Mouse (Mus musculus) granulocyte monocyte progenitor cell, adult 5-6 weeks (primary cell): ENCODE results near the gene Cacnb3. TPM values are rescaled to one million over a fixed set of nuclear protein-coding genes. Genes with fewer than 3 reads are reported as not detected.
A peak's percentile ranks its signal among the peaks of the same experiment; 100 is the strongest.

ENCODE experiments used
- ATAC-seq: replicated peaks from 2 replicates; pipeline ENCODE4 v1.8.0; 2016; ENCODE audit warnings: mild to moderate bottlenecking, moderate TSS enrichment, inconsistent platforms; ENCODE audit not compliant: poor library complexity, severe bottlenecking
- total RNA-seq, 2 experiments: library from RNA; stranded (forward) in 1 of 2; stranded (reverse) in 1 of 2; fragments of 200-712, 200-1000 nt in 1 of 2; fragments of >200 nt in 1 of 2; fragmentation: Nextera tagmentation in 1 of 2; gene quantifications; 2 replicates each; pipeline ENCODE4 v1.2.3; 2014 to 2017

The Cacnb3 gene
- total RNA-seq, 2 experiments from 2014 or later, result not detected

- no peak for ATAC-seq
These were observed 3.3 kb downstream of the Cacnb3 start for GRCm38 (mm10) chr15:98633822-98634470.

GRCm38 (mm10) chr15:98634541-98635081 lies 4.0 kb downstream of the Cacnb3 start:
- ATAC-seq, result peak; percentile 42

DNA sequence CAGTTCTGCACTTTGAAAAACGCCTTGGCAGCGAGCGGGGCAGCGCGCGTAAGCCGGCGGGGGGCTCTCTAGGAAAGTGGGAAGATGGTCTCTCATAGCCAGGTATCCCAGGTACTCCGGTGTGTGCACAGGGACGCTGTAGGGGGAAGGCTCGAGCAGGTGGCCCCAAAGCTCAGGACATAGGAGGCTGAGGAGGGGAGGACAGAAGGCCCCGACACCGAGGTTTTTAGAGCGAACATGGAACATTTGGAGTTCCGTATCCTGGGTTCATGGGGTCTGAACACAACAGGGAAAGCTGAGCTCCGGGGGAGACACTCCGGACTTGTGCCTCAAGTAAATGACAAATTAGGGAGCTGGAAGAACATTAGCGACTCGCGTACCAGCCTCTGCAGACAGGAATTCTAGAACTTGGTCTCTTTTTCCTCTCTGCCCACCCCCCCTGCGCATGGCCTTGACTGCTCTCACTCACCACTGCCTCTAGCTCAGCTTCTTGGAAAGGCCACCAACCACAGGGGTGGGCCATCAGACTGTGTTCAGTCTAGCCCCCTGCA lies 4.7 kb downstream of the Cacnb3 start:
- ATAC-seq, result no peak

GRCm38 (mm10) chr15:98636517-98636916 lies 5.9 kb downstream of the Cacnb3 start:
- ATAC-seq, result no peak

GRCm38 (mm10) chr15:98637155-98637554 lies 6.5 kb downstream of the Cacnb3 start:
- no peak for ATAC-seq

GRCm38 (mm10) chr15:98640157-98640556 lies 9.5 kb downstream of the Cacnb3 start:
- no peak for ATAC-seq

- ATAC-seq, result no peak
These were observed 13.8 kb downstream of the Cacnb3 start for GRCm38 (mm10) chr15:98644406-98644805.

- ATAC-seq, result no peak
These were observed 14.7 kb downstream of the Cacnb3 start for GRCm38 (mm10) chr15:98645057-98646026.

DNA sequence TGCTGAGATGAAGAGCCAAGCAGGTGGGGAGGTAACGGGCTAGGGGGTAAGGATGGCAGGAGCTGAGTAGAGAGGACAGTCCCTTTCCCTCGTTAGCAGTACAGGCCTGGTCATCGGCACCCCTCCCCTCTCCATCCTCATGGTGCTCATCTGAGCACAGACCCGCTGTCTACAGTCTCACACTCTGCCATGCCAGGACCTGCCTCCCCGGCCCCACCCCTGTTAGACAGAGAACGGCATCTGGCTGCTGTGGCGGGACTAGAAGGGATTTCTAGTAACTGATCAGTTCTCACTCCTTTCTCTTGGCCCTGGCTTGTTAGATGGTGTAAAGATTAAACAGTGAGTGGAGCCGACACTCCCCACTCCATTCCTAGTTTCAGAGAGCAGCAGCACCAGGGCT lies 16.1 kb downstream of the Cacnb3 start:
- no peak for ATAC-seq

DNA sequence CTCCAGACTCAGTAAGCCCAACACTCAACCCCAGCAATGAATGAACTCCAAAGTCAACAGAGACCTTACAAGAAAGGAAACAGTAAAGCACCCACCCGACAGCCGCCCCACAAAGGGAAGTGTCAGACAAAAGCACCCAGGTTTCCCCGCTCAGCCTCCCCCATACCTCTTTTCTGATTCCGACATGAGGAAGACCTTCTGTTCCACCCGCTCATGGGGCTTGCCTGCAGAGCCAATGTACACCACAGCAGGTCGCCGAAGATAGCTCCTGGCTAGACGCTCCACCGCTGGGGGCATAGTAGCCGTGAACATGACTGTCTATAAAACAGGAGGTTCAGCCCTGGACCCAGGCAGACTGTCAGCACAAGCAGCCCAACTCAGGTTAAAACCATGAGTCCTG lies 16.7 kb downstream of the Cacnb3 start:
- no peak for ATAC-seq

DNA sequence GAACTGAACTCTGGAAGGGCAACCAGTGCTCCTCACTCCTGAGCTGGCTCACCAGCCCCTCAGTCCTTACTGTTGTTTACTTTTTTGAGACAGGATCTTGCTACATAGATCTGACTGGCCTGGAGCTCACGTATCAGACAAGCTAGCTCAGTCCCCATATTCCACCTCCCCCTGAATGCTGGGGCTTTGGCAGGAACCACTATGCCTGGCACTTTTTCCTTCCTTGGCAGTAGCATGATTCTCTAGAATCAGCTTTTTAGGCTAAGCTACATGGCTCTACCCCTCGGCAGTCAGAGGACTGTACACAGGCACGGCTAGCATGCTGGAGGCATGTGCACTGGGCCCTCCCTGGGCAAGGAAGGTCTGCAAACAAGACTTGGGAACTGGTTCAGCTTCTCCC lies 17.4 kb downstream of the Cacnb3 start:
- no peak for ATAC-seq

DNA sequence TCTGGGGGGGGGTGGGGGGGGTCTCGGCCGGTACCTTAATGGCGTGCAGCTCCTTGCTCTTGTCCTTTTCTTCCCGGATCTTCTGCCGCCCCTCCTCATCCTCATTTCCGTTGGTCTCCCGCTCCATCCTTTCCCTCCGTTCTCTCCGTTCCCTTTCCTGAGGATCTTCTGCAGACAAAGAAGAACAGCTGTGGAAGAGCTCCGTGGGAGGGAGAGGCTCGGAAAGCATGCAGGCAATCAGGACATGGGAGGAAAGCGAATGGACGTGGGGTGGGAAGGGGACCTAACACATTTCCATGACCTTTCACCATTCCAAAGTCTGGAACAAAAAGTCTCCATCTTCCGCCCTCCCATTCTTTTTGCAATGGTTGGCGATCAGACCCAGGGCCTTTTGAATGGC lies 20.8 kb downstream of the Cacnb3 start:
- no peak for ATAC-seq

DNA sequence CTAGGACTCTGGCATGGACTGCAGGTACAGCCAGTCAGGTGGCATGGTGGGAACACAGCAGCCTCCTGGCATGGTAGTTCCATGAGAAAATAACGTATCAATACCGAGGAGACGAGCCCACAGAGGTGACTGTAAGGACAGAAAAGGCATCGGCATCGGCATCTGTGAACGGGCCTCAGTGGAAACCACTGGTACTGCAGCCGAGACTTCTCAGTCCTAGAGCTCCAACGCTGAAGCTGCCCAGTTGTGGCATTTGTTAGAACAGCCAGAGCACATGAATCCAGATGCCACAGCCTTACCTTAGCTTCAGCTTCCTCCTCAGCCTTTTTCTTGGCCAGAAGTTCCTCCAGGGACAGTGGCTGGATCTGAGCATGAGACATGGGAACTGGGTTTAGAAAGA lies 21.5 kb downstream of the Cacnb3 start:
- ATAC-seq, result no peak

DNA sequence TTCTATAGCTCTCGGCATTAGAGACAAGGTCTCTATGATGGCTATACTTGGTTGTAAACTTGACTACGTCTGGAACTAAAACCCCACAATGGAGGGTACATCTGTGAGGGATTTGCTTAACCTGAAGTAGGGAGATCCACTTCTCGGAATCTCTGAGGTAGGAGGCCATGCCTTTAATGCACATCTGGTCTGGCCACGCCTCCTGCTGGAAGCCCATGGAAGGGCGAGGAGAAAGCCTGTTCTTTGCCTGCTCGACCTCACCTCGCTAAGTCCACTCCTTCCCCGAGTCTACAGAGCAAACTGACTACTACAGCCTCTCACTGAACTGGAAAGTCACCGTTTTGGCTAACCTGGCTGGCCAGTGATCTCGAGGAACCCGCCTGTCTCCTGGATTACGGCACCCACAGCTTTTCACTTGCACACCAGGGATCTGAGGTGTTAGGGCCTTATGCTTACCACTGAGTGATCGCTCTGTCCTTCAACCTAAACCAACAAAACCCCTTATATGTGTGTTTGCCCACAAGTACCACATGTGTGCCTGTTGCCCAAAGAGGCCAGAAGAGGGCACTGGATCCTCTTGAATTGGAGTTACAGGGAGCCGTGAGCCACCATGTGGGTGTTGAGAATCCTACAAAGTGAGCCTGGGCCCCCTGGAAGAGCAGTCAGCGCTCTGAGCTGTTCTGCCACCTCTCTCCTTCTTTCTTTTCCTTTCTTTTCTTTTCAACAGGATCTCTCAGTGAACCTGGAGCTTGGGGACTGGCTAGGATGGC lies 26.5 kb downstream of the Cacnb3 start:
- ATAC-seq, result no peak

- peak; percentile 77 for ATAC-seq
These were observed 31.5 kb downstream of the Cacnb3 start for GRCm38 (mm10) chr15:98662198-98662566.

DNA sequence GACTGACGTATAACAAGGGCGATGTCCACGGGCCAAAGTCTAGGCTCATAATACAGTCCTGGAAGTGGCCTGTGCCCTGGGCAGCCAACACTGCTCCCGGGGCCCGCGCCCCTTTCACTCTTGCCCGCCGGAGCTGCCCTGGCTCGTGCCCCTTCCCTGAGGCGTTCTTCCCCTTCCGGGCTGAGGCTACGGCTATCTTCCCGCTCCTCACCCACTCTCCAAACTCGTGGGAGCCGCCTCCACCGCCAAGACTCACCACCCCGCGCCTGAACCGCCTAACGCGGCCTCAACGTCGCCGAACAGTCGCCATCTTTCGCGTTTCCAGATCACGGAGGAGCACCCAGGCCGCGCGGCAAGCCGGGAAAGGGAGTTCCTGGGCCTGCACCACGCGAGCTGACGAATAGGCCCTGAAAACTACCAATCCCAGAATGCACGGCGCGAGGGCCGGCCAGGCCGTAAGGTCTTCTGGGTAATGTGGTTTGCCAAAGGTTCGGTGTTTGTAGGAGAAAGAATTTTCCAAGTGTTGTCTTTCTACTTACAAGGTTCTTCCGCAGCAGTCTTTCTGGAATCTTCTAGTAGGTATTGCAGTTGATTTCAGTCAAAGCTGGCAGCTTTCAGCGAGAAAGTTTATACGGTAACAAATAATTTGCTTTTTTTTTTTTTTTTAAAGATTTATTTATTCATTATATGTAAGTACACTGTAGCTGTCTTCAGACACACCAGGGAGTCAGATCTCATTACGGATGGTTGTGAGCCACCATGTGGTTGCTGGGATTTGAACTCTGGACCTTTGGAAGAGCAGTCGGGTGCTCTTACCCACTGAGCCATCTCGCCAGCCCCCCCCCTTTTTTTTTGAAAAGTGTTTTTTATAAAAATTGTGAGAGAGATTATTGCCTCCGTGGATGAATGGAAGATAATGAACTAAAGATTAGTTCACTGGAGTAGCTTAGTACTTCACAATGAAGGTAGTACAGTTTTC lies 32.2 kb downstream of the Cacnb3 start, which contains the start of gene Ddx23:
TSS of gene Ddx23 (minus strand) at position 328 of the 979 bp plus-strand sequence.
- peak; percentile 89 for ATAC-seq

GRCm38 (mm10) chr15:98664042-98664907 lies 33.6 kb downstream of the Cacnb3 start:
- no peak for ATAC-seq

GRCm38 (mm10) chr15:98672592-98672991 lies 42.0 kb downstream of the Cacnb3 start:
- ATAC-seq, result peak; percentile 55
